Mouse (Mus musculus) kidney, postnatal 0 days (tissue): ENCODE data around the gene Rora. TPM values are rescaled to one million over a fixed set of nuclear protein-coding genes. Genes with fewer than 3 reads are reported as not detected.

Source experiments
- ATAC-seq: fragments of 200-750 bp; cut with Nextera tagmentation; replicated peaks from 2 replicates; pipeline ENCODE4 v1.8.0; 2017; ENCODE audit warnings: low read depth, moderate number of reproducible peaks, moderate TSS enrichment, moderate library complexity; ENCODE audit not compliant: low FRiP score
- DNase-seq: peaks from one replicate; pipeline ENCODE4 v3.0.0-alpha.2; 2016; ENCODE audit warnings: low spot score
- H3K27ac ChIP-seq: fragments of 300-500 bp; sonication (generic); 2 replicates; pipeline ENCODE4 v1.5.1; 2014; ENCODE audit warnings: mild to moderate bottlenecking
- H3K27me3 ChIP-seq: fragments of 300-500 bp; sonication (generic); 2 replicates; pipeline ENCODE4 v1.6.1; 2014; ENCODE audit warnings: low read length, mixed read lengths; ENCODE audit not compliant: insufficient read depth
- H3K36me3 ChIP-seq: fragments of 300-500 bp; sonication (generic); 2 replicates; pipeline ENCODE4 v1.6.1; 2014; ENCODE audit warnings: low read length, mixed read lengths; ENCODE audit not compliant: insufficient read depth
- H3K4me1 ChIP-seq: fragments of 300-500 bp; sonication (generic); replicated peaks from 2 replicates; pipeline ENCODE4 v1.6.1; 2014; ENCODE audit warnings: antibody characterized with exemption, low read length, mixed read lengths; ENCODE audit not compliant: insufficient read depth
- H3K4me2 ChIP-seq: fragments of 300-500 bp; sonication (generic); 2 replicates; pipeline ENCODE4 v1.6.1; 2014; ENCODE audit warnings: mild to moderate bottlenecking, low read length, moderate library complexity, mixed read lengths
- H3K4me3 ChIP-seq: fragments of 300-500 bp; sonication (generic); replicated peaks from 2 replicates; pipeline ENCODE4 v1.5.1; 2014; ENCODE audit warnings: low read depth, low read length
- H3K9ac ChIP-seq: fragments of 300-500 bp; sonication (generic); 2 replicates; pipeline ENCODE4 v1.6.1; 2014; ENCODE audit warnings: low read depth, low read length
- H3K9me3 ChIP-seq: fragments of 300-500 bp; sonication (generic); replicated peaks from 2 replicates; pipeline ENCODE4 v1.6.1; 2016; ENCODE audit warnings: low read length, inconsistent platforms, mixed read lengths
- CTCF ChIP-seq: IDR thresholded peaks from 2 replicates; pipeline ENCODE4 v1.5.1; 2016; ENCODE audit warnings: antibody characterized with exemption, low read depth, mild to moderate bottlenecking, moderate library complexity
- WGBS: fragments of 180-500 bp; shearing (Covaris S2); extraction: QIAGEN DNeasy Blood & Tissue Kit; methylation state at CpG from one replicate; pipeline ENCODE4 v1.1.7; 2014; 5-methylcytosine and 5-hydroxymethylcytosine counted together
- polyA plus RNA-seq: library from polyadenylated mRNA; unstranded; fragments of >200 nt; fragmentation: Nextera tagmentation; extraction: Ambion mirVana; gene quantifications from 2 replicates; pipeline ENCODE4 v1.2.1, GENCODE M21; 2015

Rora gene
- polyA plus RNA-seq, 1 experiment from 2014 or later, result 9.8 TPM

DNA sequence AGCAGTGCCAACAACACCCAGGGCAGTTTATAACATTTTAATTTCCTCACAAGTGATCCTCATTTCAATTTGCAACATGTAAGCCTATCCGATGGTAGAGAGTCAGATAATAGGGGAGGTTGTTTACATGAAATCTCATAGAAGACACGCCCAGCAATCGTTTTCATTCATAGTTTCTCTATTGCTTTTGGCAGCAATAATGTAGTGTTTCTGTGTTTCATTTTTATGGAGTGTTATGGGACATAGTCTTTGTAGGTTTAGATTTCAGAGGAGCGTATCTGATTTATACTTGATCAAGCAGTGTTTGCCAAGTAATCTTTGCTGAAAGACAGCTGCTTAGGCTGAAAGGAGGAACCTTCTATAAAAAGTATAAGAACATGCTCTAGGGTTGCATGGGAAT is 137.3 kb downstream of the Rora start:
- Histone ChIP-seq H3K4me3 (no peak overlapping the region), H3K9me3 (no peaks in the 10 kb centered on the region), H3K4me1 (no peaks in the 10 kb centered on the region; the same call in 1 of the 2 replicates), H3K27ac (no peak overlapping the region), H3K4me2 (no peak overlapping the region), H3K27me3 (no peaks in the 10 kb centered on the region), H3K36me3 (no peaks in the 10 kb centered on the region), H3K9ac (no peak overlapping the region)
- peak; percentile 81 for DNase-seq
- WGBS, result 49% methylated on average over 4 of the region's 4 CpGs
- no peak for ATAC-seq
- no peak for TF ChIP-seq CTCF

DNA sequence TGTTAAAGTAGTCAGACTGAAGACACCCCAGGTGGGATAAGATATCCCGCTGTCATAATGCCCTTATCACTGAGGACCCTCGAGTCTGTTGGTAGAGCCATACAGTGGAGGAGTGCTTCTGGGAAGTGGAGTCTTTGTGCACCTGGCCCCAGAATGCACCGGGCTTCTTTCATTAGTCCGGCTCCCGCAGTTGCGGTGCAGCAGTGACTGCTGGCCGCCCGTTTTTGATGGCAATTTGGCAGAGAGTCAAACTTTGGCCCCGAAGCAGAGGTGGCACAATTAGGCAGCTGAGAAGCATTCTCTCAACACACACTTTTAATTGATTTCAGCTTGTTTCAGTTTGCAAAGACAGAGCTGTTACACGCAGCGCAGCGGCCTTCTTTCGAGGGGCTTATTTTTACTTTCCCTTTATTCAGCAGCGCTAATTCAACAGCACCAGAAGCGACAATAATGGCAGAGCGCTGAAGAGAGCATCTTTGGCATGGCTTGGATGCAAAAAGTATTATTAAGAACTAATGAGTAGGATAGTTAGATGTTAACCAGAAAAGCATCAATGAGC is 138.5 kb downstream of the Rora start:
- no peak for ATAC-seq
- DNase-seq, result no peak
- no peak for TF ChIP-seq CTCF

DNA sequence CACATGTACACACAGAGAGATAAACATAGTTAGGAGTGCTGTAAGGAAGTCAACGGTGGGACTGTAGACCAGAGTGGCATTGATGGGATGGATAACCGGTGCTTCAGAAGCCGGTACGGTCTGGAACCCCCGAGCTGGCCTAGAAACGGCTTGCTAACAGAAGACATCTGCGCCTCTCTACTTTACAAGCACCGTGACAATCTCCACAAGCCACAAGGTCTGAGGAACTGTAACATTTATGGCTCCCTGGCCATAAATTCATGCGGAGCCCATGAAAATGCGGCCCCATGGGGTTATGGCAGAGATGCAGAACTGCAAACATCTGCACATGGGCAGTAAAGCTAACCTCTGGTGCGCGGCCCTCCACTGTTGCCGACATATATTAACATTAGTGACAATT is 141.7 kb downstream of the Rora start:
- Histone ChIP-seq H3K27me3 (no peaks in the 10 kb centered on the region), H3K36me3 (no peaks in the 10 kb centered on the region), H3K4me1 (no peaks in the 10 kb centered on the region; the same call in 1 of the 2 replicates), H3K4me2 (no peak overlapping the region), H3K9ac (no peak overlapping the region), H3K4me3 (no peak overlapping the region), H3K9me3 (no peaks in the 10 kb centered on the region), H3K27ac (no peak overlapping the region)
- no peak for ATAC-seq
- peak; percentile 64 for DNase-seq
- TF ChIP-seq CTCF, result no peak
- WGBS, result 46% methylated on average over 13 of the region's 13 CpGs

More for the DNA sequence above, 138.5 kb downstream of the Rora start:
- 81% methylated on average over 16 of the region's 16 CpGs for WGBS
- H3K36me3 ChIP-seq, result no peaks in the 10 kb centered on the region
- H3K4me2 ChIP-seq, result no peak overlapping the region
- H3K9me3 ChIP-seq, result no peaks in the 10 kb centered on the region
- H3K4me1 ChIP-seq, result no peaks in the 10 kb centered on the region; the same call in 1 of the 2 replicates
- H3K9ac ChIP-seq, result no peak overlapping the region
- H3K27me3 ChIP-seq, result no peaks in the 10 kb centered on the region
- H3K4me3 ChIP-seq, result no peak overlapping the region
- H3K27ac ChIP-seq, result no peak overlapping the region

DNA sequence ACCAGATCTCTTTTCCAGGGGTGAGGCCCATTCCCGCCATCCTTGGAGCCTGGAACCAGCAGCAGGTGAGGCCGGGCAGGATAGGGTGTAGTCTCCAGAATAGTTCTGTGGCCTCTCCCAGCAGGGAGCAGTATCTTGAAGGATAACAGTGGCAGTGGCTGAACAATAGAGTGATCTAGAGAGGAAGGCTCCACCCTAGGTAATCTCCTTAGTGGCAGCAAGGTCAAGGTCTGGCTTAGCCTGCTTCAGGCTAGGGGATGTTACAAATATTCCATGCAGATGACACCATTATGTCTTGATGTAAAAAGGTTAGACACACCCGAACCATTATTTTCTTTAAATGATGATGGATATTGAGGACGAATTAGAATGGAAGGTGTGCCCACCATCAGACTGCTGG is 144.6 kb downstream of the Rora start:
- Histone ChIP-seq H3K36me3 (no peaks in the 10 kb centered on the region), H3K9ac (no peak overlapping the region), H3K4me2 (no peak overlapping the region), H3K9me3 (no peaks in the 10 kb centered on the region), H3K27ac (no peak overlapping the region), H3K27me3 (no peaks in the 10 kb centered on the region), H3K4me1 (no peaks in the 10 kb centered on the region), H3K4me3 (no peak overlapping the region)
- TF ChIP-seq CTCF, result no peak
- ATAC-seq (no peak), DNase-seq (no peak)
- WGBS, result 93% methylated on average over 4 of the region's 4 CpGs

DNA sequence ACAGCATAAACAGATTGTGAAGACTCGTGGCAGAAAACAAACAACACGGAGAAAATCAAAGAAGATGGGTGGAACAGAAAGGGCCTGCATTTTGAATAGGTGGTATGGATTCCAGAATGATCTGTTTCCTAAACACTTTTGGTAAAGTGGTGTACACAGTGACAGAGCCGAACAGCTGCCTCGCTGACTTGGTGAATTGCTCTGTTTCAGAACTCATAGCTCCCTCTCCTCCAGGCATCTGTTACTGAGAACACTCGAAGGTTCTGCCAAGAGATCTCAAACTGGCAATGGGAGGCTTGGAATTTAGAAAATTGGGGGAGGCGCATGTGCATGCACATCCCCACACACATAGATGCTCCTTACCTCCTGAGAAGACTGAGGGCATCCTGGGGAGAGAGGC is 145.5 kb downstream of the Rora start:
- H3K36me3 ChIP-seq, result no peaks in the 10 kb centered on the region
- H3K4me3 ChIP-seq, result no peak overlapping the region
- ATAC-seq (no peak), DNase-seq (no peak)
- TF ChIP-seq CTCF, result no peak
- no peaks in the 10 kb centered on the region for H3K9me3 ChIP-seq
- WGBS, result 84% methylated on average over 6 of the region's 6 CpGs
- no peak overlapping the region for H3K27ac ChIP-seq
- H3K4me2 ChIP-seq, result no peak overlapping the region
- no peaks in the 10 kb centered on the region for H3K4me1 ChIP-seq
- H3K9ac ChIP-seq, result no peak overlapping the region
- no peaks in the 10 kb centered on the region for H3K27me3 ChIP-seq

DNA sequence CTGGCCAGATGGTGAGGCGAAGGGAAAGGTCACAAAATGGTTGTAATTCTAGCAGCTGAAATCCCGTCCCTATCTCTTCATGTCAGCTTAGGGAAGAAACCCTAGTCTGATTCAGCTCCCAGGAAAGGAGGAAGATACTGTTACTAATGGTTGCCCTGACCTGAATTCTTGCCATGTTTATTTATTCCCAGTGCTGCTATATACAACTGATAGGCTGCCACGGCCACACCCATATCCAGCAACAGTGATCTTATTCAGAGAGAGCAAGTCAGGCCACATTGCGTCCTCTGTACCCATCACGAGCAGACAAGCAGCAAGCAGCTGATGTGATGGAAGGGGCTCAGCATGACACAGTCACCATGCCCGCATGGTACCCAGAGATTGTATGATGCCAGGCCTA is 150.6 kb downstream of the Rora start:
- H3K36me3 ChIP-seq, result no peaks in the 10 kb centered on the region
- DNase-seq, result peak; percentile 72
- no peak overlapping the region for H3K9ac ChIP-seq
- TF ChIP-seq CTCF, result no peak
- no peak overlapping the region for H3K4me3 ChIP-seq
- no peaks in the 10 kb centered on the region for H3K27me3 ChIP-seq
- H3K4me2 ChIP-seq, result no peak overlapping the region
- ATAC-seq, result no peak
- 47% methylated on average over 6 of the region's 6 CpGs for WGBS
- no peak overlapping the region for H3K27ac ChIP-seq
- H3K9me3 ChIP-seq, result no peaks in the 10 kb centered on the region
- H3K4me1 ChIP-seq, result no peaks in the 10 kb centered on the region

DNA sequence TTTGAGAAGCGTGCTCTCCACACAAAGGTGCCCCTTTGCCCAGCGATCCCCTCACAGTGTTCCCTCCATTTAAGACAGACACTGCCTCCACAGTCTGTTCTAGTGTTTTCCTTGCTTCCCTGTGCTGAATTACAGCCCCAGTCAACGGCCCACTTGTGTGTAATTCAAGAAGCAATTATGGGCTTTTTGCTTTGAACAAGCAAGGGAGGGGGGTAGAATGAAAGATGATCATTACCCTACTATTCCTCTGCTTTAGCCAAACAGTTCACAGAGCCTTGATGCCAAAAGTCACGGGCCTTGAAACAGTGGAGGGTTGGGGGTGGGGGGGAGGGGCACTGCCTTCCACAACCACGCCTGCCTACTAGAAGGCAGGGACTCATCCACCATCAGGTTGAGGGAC is 152.2 kb downstream of the Rora start:
- Histone ChIP-seq H3K9me3 (no peaks in the 10 kb centered on the region), H3K27ac (no peak overlapping the region), H3K4me3 (no peak overlapping the region), H3K4me1 (no peaks in the 10 kb centered on the region), H3K36me3 (no peaks in the 10 kb centered on the region), H3K4me2 (no peak overlapping the region), H3K27me3 (no peaks in the 10 kb centered on the region), H3K9ac (no peak overlapping the region)
- ATAC-seq (no peak), DNase-seq (peak; percentile 70)
- WGBS, result 25% methylated on average over 5 of the region's 5 CpGs
- TF ChIP-seq CTCF, result no peak
